Mouse (Mus musculus): ENCODE measurements around the gene Stat3.

The Stat3 gene

GRCm38 (mm10) chr11:100891256-100892123, 47.9 kb downstream of the Stat3 start:
- DNase-seq (ENCODE audit: low read depth, low spot score): no peak

GRCm38 (mm10) chr11:100890481-100890880, 48.9 kb downstream of the Stat3 start:
- peak; percentile 37 for DNase-seq (ENCODE audit: low read depth, low spot score)

- DNase-seq (ENCODE audit: low read depth, low spot score): no peak
Measured at GRCm38 (mm10) chr11:100888348-100888820, 51.0 kb downstream of the Stat3 start.

DNA sequence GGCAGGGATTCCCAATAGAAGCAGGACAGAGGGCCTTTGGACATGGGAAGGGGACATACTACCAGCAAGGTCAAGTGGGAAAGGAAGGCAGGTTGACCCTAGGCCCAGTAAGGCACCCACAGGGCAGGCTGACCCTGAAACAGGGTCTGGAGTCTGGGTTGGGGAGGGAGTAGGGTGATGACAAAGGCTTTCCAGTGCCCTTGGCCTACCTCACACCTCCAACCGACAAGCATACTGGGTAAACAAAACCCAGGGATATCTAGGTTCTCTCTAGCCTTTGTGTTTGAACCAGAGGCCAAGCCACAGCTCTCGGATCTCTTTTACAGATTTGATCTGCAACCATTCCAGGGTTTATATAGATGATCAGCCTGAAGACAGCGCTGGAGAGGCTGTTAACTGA, 51.6 kb downstream of the Stat3 start:
- DNase-seq (ENCODE audit: low read depth, low spot score): no peak

DNA sequence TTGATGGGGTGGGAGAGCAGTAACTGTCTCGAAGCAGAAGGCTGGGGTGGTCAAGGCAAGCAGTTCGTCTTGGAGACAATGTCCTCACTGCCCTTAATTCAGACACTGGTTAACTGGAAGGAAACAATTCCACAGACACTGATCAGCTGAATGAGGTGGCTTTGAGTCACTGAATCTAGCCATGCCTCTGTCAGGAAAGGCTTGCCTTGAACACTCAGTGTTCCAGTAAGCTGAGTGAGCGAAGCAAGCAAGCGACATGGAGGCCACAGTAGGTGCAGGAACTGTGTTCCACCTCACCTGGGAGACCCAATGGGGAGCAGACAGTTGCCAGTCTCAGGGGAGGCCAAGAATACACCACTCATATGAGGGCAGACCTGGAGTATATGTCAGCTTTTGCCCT, 52.1 kb downstream of the Stat3 start:
- no peak for DNase-seq (ENCODE audit: low read depth, low spot score)

DNA sequence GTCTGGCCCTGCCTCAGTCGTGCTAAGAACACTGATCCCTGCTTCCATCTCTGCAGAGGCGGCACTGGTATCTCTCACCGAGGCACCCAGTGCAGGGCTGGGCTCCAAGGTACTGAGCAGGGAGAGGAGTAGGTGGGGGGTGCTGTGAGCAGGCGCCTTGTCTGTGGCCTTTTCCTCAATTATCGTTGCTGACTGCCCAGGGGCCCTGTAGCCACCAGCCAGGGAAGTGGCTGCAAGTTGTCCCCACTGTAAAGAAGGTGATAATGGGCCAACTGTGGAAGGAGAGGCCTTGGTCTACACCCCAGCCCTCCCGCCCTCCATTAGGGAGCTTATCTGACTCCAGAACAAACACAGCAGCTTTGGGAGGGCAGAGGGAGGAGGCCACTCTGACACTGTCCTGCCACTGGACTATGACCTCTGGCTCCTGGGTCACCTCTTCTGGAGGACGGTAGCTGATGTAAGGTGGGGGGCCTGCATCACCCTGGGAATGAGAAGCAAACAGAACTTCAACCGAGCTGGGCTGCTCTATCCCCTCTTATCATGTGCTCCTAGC, 53.1 kb downstream of the Stat3 start:
- no peak for DNase-seq (ENCODE audit: low read depth, low spot score)

DNA sequence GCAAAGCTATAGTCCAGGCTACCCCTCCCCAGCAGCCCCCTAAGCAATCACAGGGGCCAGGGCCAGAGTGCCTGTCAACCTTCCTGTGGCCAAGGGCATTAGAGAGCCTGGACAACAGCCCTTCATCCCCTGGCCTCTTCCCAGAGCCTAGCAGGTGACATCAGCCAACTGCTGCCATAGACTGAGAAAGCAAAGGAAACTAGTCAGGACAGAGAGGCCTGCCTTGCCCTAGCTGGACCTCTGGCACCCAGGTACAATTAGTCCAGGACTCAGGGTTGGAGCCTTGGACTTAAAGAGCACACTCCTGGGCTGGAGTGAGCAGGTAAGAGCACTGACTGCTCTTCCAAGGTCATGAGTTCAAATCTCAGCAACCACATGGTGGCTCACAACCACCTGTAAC, 53.9 kb downstream of the Stat3 start:
- DNase-seq (ENCODE audit: low read depth, low spot score): no peak

DNA sequence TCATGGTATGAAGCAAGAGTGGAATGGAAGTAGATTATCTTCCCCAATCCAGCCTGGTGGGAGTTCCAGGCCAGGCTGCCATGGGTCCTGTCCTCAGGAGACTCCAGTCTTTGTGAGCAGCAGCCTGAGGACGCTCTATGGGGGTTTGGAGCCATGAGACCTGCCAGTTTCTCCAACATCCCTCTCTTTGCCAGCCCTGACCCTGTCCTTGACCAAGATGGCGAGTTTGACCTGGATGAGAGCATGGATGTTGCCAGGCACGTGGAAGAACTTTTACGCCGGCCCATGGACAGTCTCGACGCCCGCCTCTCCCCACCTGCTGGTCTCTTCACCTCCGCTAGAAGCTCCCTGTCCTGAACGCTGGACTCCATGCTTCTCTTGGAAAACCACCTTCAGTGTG, 55.7 kb downstream of the Stat3 start:
- DNase-seq (ENCODE audit: low read depth, low spot score): no peak

- no peak for DNase-seq (ENCODE audit: low read depth, low spot score)
Measured at GRCm38 (mm10) chr11:100879321-100880078, 59.8 kb downstream of the Stat3 start.

DNA sequence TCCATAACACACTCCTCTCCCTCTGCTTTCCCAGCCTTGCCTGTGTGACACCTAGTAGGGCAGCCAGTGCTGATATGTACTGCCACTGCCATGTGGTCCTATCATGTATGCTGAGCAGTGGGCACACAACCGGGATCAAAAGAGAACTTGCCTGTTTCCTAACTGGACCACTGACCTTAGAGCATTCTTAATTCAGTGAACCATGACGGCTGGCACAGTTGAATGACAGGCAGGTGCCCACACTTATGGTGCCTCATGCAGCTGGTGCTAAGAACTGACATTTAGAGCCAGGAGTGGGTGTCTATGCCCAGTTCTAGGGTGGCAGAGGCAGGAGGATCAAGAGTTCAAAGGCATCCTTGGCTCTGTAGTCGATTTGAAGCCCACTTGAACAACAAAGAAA, 63.6 kb downstream of the Stat3 start:
- no peak for DNase-seq (ENCODE audit: low read depth, low spot score)

DNA sequence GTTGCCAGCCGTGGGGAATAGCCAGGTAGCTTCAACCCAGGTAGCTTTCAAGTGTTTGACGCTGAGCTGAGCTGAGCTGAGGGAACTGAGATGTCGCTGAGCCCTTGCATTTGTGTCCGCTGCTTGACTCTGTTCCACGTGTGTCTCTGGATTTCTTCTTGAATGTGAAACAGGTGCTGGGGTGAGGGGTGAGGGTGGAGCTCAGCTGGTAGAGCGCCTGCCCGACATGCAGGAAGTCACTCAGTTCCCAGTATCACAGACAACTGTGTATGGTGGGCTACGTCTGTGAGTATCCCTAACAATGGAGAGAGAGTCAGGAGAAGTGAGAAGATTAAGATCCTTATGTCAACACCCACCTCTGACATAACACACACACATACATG, 68.4 kb downstream of the Stat3 start:
- no peak for DNase-seq (ENCODE audit: low read depth, low spot score)

GRCm38 (mm10) chr11:100870256-100870967, 68.9 kb downstream of the Stat3 start:
- peak; percentile 80 for DNase-seq (ENCODE audit: low read depth, low spot score)

DNA sequence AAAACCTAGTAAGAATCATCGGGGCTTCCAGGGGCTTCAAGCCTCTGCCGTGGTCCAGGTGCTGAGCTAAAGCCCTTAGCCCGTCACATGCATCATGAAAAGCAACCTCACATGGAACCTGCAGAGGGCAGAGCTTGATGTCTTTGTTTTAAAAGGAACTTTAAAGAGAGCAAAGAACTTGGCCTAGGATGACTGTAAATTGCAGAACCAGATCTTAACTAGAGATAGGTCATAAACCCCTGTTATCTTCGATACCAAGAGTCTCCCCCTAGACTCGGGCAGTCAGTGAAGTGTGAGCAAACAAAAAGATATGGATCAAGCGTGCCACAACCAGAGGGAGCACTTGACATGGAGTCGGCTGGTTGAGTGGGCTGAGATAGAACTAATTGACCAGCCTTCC, 73.7 kb downstream of the Stat3 start:
- no peak for DNase-seq (ENCODE audit: low read depth, low spot score)

DNA sequence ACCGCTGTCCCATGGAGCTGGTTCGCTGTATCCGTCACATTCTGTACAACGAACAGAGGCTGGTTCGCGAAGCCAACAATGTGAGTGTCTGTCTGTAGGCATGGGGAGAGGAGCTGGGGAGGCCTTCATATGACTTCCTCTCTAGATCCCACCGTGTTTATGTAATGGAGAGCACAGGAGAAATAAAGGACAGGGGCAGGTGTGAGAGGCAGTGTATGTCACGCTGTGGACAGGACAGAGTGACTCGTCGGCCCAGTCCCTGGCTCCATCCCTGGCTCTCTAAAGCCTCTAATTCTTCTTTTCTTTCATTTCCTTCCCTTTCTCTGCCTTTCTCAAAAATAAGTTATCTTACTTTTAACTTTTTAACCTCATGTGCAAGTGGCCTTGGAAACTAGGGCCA, 76.2 kb downstream of the Stat3 start:
- DNase-seq (ENCODE audit: low read depth, low spot score): no peak

DNA sequence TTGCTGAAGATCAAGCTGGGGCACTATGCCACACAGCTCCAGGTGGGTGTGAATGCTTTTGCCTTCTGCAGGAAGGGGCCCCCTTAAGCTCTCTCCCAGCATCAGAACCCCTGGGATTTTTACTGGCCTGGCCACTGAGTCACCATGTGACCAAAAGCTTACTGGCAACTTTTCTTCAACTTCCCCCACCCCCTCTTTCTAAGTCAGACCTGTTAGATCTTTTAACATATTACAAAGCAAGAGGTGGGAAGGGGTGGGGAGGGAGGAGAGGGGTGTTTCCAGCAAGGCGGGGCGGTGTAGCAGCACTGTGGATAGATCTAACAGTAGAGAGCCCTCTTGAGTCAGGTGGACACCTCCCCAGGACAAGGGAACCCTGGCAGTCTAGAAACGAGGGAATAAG, 77.5 kb downstream of the Stat3 start:
- no peak for DNase-seq (ENCODE audit: low read depth, low spot score)

DNA sequence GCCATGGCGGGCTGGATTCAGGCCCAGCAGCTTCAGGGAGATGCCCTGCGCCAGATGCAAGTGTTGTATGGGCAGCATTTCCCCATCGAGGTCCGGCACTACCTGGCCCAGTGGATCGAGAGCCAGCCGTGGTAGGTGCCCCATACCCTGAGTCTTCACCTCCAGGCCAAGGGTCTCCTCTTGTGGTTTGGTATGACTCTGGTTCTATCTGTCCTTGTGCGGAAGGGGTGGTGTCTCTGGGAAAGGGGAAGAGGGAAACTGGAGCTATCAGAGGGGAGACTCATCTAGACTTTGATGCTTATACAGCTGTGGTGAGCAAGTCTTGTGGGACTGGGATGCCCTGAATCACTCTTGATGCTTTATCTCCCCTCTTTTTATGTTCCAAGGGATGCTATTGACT, 78.0 kb downstream of the Stat3 start:
- no peak for DNase-seq (ENCODE audit: low read depth, low spot score)

GRCm38 (mm10) chr11:100860198-100861048, 78.9 kb downstream of the Stat3 start:
- DNase-seq (ENCODE audit: low read depth, low spot score): peak; percentile 74

DNA sequence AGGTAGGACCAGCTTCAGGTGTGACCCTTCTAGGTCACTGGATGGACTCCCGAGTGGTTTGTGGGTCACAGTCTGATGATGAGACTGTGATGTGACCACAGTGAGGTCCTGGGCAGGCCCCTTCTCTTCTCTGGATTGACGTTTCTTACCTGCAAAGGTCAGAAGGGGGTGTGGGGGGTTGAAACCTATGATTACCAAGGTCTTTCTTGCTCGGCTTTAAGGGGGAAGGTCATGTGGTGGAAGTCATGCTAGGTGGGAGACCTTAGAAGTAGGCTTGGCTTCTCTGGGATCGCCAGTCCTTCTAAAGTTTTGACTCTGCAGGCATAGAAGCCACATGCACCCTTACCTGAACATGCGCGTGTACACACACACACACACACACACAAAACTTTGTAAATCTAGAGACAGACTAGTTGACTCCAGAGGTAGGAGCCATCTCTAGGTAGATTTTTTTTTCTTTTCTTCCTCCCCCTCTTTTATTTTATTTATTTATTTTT, 79.7 kb downstream of the Stat3 start:
- no peak for DNase-seq (ENCODE audit: low read depth, low spot score)

DNA sequence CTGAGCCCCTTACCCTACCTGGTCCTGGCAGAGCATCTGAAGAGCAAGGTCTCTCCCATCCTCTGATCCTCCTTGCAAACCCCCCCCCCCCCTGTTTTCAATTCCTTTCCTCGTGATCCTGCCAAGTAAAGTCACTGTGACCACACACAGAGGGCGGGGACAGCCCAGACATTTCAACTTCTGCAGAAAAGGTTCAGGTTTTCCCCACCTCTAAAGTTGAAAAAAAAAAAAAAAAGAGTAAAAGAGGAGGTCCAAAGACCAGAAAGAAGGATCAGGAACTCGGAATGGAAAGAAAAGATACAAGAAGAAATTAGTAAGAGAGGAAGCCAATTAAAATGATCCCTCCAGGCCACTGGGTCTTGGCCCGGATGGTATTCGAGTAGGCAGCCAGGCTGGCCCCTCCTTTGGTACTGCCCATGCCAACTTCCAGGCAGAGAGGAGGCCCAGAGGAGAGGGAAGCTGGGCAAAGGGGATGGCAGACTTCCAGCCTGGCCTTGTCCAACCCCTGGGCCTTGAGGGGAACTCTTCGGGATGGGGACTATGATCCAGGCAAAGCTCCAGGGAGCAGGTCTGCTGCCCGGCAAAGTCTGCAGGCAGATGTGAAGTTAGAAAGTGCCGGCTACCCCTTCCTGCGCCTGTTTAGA, 80.3 kb downstream of the Stat3 start, which contains the start of gene Stat5a:
Stat5a (plus strand) TSS at position 417 of the 644 bp plus-strand sequence.
- peak; percentile 53 for DNase-seq (ENCODE audit: low read depth, low spot score)

GRCm38 (mm10) chr11:100857960-100858359, 81.4 kb downstream of the Stat3 start:
- DNase-seq (ENCODE audit: low read depth, low spot score): no peak

Measured in brain, adult 2 months (tissue).